Mouse (Mus musculus): ENCODE data around the gene Nxpe5.

The Nxpe5 gene

DNA sequence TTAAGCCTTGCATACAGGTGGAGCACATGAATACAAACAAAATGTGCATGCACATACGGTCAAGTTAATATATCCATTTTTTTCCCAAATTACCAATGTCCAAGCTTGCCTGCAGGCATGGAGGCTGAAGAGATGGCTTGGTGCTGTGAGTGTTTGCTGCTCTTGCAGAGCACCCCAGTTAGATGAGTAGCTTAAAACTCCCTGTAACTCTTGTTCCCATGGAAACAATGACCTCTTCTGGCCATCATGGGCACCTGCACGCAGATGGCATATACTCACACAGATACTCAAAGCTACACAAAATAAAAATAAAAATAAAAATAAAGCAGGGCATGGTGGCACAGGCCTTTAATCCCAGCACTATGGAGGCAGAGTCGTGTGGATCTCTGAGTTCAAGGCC, 27.4 kb downstream of the Nxpe5 start:
- no peak for DNase-seq (ENCODE audit: low spot score)

DNA sequence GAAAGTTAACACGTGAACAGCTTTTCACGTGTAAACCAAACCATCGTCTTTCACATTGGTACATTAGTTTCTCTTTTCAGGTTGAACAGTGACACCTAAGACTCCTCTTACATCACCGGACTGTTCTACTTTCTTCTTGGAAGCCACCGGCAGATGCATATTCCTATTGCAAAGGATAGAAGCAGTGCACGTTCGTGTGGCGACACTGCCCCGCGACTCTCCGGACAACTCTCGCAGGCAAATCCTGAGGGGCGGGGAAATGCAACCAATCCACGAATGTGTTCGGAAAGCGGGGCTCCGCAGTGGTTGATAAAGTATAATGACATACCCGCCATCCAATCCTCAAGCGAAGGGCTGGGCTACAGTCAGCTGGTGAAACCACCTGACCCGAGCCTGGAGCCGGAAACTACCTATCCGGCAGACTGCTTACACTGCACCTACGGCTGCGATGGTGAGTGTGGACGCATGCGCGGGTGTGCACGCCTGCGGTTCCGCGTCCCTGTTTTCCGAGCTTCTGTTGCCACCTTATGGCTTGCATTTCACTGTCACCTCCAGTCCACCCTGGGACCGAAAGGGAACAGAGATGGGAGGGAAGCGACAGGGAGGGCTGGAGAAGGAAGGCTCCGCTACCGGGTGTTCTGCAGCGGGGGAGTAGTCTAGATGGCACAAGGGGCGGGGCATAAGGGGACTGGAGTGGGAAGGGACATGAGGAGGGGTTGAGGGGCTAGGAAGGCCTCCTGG, 29.8 kb downstream of the Nxpe5 start, which contains the start of gene Lamtor4:
TSS of gene Lamtor4 (plus strand) at position 130 of the 741 bp plus-strand sequence.
- peak; percentile 71 for DNase-seq (ENCODE audit: low spot score)

DNA sequence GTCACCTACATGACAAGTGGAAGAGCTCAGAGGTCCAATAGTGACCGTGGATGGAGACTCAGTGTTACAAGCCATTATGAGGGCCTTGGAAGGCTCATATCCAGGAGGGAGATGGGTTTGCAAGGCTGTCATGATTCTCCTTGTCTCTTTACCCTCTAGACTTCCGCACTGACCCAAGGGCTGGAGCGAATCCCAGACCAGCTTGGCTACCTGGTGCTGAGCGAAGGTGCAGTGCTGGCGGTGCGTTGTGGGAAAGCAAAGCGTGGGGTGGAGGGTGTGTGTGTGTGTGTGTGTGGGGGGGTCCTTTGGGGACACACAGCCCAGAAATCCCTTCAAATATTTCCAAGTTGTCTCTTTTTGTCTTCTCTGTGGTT, 30.4 kb downstream of the Nxpe5 start:
- DNase-seq (ENCODE audit: low spot score), result no peak

DNA sequence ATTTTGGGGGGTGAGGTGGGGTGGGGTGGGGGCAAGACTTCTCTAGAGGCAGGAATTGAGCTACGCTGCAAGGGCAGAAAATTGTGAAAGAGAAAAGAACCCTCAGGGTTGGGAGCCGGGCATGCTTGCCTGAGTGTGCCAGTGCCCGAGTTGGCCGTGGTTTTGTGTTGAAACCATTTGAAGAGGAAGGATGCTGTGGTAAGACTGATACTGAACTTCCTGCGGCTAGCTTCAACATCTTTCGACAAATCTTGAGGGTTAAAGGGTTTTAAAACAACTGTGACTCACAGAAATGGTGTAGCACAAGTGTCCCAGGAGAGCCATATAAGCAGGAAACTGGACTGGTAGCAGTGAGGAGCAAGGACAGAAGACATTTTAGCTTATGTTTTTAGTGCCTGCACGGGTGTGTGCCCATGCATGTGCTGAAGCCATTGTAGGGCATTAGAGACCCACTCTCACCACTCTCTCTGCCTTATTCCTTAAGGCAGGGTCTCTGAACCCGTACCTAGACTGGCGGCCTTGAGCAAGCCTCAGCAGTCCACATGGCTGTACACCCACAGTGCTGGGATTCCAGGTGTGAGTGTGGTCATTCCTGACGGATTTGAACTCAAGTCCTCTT, 31.4 kb downstream of the Nxpe5 start:
- no peak for DNase-seq (ENCODE audit: low spot score)

DNA sequence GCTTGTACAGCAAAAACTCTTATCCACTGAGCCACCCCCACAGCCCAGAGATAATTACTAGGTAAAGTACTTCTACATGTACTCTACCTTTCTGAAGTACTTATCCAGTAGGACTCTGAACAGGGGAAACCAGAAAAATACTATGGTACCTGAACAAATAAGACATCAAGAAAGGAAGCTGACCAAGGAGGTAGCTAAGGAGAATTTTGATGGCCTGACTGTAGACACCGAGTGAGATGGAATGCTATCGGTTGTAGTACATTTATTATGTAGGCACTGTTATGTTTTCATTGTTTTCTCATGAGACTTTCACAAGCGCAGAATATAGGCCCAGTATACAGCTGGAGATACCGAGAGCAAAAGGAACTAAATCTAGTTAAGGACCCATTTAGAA, 31.9 kb downstream of the Nxpe5 start:
- no peak for DNase-seq (ENCODE audit: low spot score)

DNA sequence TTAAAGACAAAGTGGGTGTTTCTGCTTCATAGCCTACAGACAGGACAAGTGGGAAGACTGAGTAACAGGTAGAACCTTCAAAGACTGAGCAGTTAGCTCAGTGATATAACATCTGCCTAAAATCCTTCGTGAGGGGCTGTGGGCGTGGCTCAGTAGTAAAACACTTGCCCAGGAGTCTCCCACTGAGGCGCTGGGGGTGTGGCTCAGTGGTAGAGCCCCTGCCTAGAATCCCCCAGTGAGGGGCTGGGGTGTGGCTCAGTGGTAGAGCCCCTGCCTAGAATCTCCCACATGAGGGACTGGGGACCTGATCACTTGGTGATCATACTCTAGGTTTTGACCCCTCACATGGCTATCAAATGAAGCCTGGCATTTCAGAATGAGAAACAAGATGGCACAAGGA, 32.4 kb downstream of the Nxpe5 start:
- no peak for DNase-seq (ENCODE audit: low spot score)

DNA sequence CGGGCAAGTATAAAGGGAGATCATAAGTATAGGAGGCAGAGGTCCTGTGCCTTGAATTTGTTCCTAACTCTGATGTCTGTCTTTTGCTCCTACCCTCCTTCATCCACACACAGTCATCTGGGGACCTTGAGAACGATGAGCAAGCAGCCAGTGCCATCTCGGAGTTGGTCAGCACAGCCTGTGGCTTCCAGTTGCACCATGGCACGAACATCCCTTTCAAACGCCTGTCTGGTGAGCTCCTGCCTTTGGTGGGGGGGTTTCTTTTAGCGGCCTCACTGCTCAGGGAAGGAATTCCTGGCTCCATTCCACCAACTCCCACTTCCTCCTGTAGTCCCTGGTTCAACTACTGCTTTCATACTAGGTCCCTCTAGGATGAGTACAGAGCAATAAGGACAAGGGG, 32.8 kb downstream of the Nxpe5 start:
- no peak for DNase-seq (ENCODE audit: low spot score)

DNA sequence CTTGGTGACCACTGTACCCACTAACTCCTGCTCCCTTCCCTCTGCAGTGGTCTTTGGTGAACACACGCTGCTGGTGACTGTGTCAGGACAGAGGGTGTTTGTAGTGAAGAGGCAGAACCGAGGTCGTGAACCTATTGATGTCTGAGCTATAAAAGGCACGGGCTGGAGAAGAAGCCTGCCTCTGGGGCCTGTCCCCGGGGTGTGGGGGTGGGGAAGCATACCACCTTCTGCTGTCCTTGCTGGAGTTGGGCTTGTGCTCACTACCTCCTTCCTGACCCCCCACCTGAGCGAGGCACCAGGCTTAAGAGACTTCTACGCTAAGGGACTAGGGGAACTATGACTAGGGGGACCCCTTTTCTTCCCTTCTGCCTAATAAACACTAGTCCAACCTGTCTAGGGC, 33.3 kb downstream of the Nxpe5 start:
- no peak for DNase-seq (ENCODE audit: low spot score)

DNA sequence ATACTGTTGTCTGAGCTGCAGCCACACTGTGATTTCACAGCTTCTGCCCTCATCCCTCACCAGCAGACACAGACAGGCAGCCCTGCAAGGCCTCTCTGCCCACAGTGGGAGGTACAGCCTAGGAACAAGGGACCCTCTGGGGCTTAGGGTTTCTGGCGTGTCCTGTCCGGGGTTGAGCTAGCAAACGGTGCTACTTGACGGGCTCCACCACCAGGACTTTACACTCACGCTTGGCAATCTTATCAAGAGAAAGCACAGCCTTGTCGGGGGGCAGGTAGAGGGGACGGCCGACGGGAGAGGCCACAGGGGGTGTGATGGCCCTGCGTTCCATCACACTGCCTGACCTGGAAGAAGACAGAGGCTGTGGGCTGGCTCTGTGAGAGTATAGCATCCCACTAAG, 34.4 kb downstream of the Nxpe5 start:
- no peak for DNase-seq (ENCODE audit: low spot score)

DNA sequence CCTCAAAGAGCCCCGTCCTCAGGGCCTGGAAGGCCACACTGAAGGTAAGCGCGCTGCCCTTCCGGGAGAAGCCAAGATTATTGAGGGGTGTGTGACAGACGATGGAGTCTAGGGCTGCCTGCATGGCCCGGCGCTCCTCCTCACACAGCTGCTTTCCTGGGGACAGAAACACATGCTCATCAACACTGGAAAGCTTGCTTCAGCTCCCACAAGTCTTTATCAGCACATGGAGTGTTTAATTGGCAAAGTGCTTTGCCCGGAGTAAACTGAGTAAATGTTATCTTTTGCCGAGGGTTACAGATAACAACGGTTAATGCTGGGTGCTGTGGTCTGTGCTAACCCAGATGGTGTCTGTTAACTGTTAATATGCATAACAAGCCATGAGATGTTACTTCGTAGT, 35.1 kb downstream of the Nxpe5 start:
- DNase-seq (ENCODE audit: low spot score), result no peak

DNA sequence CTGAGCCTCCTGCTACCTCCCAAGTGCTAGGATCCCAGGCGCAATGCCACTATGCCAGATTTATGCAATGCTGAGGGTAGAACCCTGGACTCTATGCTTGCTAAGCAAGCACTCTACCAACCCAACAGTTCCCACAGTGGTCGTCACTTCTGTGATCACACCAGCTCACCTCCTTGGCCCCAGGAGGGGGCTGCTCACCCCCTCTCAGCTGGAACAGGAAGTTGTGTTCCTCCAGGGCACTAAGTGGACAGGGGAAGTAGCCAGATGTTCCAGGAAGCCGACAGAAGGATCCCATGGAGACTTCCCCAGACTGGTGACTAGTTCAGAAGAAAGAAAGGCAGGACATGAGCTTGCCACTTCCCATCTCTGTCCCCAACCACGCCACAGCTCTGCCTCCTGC, 36.3 kb downstream of the Nxpe5 start:
- DNase-seq (ENCODE audit: low spot score), result no peak

DNA sequence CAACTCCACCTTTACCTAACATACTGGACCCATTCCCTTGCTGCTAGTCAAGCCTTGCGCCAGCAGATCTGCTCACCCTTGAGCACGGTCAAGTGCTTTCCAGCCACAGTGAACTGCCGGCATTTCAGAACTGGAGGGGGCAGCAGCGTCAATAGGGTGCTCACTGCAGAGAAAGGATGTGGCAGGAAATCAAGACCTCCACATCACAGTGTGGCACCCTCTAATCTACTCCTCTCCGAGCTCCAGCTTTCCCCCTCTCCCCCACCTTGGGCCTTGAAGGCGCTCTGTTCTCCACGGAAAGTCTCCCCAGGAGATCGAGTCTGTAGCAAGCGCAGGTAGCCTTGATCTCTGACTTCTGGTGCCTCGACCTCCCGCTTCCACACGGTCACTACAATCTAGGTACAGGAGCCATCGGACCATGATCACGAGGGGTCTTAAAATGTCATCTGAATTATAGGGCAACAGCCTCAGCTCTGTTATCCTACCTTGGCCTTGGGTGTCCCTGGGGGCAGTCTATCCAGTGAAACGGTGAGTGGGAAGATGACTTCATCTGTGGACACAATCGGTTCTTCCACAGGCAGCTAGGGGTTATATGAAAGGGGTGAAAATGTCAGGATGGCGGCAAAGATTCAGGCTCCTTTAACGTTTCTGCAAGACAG, 37.0 kb downstream of the Nxpe5 start:
- no peak for DNase-seq (ENCODE audit: low spot score)

DNA sequence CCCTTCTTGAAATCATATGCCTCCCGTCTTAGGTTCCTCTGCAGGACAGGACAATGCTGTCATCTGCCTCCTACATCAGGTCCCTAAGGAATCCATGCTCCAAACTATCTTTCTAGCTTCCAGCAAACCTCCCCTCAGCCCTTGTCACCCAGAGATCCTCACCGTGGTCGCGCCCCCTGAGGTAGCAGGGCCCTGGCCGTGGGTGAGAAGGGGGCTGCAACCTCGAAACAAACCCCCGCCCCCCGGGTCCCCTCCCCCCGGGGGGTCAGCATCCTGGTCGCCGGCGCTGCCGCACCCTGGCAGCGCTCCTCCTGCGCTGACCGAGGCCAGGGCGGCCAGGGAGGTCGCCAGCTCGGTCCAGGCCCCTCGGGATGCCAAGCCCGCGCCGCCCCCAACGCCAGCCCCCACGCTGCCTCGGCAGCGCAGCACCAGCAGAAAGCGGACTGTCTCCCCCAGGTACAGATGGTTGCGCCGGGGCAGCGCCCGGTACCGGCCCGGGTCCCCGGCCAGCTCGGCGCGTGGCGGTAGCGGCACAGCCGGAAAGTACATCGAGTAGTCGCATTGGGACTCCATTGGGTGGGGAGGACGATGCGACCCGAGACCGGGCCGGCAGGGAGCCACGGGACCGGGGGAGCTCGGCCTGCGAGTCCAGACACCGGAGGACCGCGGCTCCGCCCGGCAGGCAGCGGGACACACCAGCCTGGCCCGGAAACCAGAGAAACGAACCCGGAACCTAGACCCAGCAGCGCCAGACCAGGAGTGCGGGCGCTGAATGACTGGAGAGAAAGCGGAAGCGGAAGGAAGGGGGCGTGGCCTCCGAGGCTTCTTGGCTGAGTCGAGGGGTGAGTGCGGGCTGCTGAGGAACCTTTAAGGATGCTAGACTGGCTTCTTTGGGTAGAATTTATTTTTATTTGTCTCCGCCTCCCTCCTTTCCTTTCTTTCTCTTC, 37.8 kb downstream of the Nxpe5 start, which contains the start of gene BC037034:
TSS of gene BC037034 (minus strand) at position 774 of the 947 bp plus-strand sequence.
- DNase-seq (ENCODE audit: low spot score), result peak; percentile 77

DNA sequence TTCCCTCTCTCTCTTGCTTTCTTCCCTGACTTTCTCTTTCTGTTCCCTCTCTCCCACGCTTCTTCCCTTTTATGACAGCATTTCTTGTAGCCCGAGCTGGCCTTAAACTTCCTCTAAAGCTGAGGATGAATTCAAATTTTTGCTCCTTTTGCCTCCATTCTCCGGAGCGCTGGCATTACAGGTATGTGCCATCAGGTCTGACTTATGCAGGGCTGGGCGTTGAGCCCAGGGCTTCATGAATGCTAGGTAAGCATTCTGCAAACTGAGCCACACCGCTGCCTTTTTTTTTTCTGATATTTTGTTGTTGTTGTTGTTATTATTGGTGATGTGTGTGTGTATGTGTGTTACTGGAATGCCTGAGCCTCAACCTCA, 38.5 kb downstream of the Nxpe5 start:
- DNase-seq (ENCODE audit: low spot score), result no peak

DNA sequence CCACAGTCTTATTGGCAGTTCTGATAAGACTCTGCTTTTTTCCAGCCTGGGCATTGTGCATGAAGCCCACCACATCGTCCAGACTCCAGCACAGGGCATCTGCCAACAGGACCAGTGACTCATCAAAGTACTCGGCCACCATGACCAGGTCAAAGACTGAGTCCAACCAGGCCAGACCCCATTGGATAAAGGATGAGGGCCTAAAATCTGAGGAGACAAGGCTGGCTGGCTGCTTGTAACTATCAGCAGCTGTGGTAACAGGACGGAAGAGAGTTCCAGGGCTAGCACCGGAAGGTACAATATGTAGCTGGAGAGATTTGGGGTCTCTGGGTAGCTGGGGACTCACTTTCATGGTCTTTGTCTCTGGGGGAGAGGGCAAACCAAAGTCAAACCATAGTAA, 40.0 kb downstream of the Nxpe5 start:
- DNase-seq (ENCODE audit: low spot score), result no peak

DNA sequence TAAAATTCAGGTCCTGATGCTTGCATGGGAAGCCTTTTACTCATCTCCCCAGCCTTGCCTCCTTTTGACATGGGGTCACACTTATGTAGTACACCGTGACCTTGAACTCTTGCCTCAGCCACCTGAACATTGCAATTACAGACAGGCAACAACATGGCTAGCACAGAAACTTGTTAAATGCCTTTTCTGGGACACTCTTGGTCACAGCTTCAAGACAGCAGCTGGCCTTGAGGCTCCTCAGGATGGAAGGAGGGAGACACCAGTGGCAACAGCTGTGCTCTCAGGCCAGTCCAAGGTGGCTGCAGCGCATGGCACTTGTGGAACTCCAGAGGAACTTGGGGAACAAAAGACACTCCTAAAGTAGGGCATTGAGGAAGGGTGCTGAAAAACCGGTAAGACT, 41.4 kb downstream of the Nxpe5 start:
- no peak for DNase-seq (ENCODE audit: low spot score)

DNA sequence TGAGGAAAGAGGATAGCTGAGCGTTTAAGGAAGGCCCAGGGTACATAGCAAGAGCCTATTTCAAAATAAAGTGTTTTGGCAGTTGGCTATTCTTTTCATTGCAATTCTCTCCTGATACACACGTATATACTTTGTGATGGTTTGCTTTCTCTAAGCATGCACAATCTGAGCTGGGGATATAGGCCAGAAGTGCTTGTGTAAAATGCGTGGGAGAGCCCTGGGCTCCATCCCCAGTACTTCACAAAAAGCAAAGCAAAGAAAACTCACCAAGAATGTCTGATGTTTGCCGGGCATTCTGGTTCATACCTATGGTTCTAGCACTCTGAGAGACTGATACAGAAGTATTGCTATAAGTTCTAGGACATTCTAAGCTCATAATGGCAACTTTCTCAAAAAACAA, 43.3 kb downstream of the Nxpe5 start:
- DNase-seq (ENCODE audit: low spot score), result no peak

DNA sequence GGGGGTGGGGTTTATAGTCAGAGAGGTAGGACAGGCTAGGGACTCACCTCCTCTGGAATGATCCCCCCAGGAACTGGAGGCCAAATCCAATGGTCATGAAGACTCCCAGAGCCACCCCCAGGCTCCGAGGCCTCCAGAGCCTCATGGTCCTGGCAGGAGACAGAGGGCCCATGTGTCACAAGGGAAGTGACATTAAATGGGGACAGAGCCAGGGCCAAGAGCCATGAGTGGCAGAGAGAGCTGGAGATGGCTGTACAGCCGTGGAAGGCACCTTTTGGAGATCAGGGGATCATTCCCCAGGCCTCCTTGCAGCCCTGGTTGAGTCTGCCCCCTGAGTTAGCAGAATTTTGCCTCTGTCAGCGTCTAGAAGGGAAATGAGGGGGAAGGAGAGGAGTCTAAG, 45.5 kb downstream of the Nxpe5 start:
- DNase-seq (ENCODE audit: low spot score), result no peak

DNA sequence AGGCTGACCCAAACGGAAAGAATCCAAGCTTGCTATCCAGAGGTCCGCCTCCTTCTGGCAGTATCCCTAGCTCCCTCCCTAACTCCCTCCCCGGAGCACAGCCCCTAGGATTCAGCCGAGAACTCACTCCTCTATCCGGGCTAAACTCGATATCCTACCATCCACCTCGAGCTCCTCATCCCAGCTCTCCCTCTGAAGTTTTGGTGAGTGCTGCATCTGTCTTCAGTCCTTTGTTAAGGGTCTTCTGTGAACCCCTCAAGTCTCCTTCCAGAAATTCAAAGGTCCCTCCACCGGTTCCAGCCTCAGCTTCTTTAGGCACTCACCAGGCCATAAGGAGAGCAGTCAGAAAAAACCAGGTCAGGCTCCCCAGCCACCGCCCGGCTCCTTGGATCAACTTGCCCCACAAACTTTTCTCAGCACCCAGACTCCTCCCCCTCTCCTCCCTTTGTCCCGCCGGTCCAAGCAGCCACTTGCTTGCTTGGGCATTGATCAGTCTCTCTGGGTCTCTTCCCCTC, 46.8 kb downstream of the Nxpe5 start, which contains the start of gene Gal3st4:
TSS of gene Gal3st4 (minus strand) at position 432 of the 515 bp plus-strand sequence.
- DNase-seq (ENCODE audit: low spot score), result no peak

DNA sequence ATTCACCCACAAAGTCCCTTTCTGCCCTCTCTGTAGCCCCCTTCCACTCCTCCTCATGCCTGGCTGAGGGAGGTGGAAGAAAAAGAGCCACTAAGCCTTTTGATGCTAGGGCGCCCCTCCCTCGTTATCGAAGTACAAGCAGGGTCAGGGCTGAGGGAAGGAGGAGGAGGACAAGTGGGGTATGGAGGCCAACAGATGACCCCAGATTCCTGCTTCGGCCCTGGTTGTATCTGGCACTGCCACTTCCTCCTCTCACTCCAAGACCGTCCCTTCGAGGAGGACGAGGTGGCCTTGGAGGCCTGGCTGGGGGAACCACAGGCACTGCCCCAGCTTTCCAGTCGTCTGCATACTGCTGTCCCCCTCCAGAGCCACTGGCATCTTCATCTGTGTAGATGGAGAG, 48.5 kb downstream of the Nxpe5 start:
- DNase-seq (ENCODE audit: low spot score), result no peak

DNA sequence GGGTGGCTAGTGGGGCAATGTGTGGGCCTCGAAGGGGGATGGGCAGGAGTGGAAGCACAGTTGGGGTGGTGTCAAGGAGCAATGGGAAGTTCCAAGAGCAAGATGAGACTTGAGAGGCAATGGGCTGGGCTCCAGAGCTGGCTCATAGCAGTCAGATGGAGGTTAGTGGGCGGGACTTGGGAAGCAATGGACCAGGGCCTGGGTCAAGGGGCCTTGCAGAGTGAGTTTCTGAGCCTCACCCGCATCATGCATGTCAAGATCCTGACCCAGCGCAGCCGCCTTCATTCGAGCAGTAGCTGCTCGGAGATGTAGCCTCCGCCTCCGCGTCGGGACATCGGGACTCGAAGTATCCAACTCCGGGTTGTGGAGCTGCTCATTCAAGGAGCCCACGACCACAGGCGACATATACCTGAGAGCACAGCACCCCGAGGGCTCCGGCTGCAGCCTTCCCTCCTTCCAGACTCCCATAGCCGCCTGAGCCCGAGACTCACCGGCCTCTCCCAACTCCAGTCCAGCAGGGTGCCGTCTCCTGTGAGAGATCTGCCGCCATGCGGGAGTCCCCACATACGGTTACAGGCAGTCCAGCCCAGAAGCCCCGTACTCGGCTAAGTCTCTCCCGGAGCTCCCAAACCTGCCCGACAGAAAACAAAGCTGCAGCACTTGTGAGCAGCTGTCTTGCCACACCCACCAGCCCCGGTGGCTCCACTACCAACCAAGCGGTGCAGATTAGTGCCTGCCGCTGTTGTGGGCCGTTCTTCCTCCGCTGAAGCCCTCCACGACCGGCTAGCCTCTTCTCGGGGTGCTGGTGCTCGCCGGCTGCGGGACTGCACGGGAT, 49.7 kb downstream of the Nxpe5 start:
- DNase-seq (ENCODE audit: low spot score), result no peak
